Mouse (Mus musculus): ENCODE results near the gene Grin2b. TPM values are rescaled to one million over a fixed set of nuclear protein-coding genes. Genes with fewer than 3 reads are reported as not detected.
"Not testable (repeated sequence)": the region's sequence is repeated elsewhere in the genome, so short reads cannot be mapped to it uniquely, and the experiment has no call there.

The Grin2b gene
- total RNA-seq, 2 experiments from 2014 or later = 0.65 to 1.1 TPM

DNA sequence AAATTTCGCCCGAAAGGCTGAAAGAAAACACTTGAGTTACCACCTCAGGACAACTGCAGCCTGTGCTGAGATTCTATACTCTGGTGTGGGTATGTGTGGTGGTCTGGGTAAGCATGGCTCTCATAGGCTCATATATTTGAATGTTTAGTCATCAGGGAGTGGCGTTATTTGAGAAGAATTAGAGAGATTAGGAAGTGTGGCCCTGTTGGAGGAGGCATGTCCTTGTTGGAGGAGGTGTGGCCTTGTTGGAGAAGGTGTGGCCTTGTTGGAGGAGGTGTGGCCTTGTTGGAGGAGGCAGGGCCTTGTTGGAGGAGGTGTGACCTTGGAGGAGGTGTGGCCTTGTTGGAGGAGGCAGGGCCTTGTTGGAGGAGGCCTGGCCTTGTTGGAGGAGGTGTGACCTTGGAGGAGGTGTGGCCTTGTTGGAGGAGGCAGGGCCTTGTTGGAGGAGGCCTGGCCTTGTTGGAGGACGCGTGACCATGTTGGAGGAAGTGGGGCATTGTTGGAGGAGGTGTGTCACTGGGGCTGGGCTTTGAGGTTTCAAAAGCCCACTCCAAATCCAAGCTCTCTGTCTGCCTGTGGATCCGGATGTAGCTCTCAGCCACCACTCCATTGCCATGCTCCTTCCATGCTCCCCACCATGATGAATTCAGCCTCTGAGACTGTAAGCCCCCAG, 466.3 kb downstream of the Grin2b start:
- DNase-seq (ENCODE audit: low spot score in 2 of 2) = not testable (repeated sequence)

DNA sequence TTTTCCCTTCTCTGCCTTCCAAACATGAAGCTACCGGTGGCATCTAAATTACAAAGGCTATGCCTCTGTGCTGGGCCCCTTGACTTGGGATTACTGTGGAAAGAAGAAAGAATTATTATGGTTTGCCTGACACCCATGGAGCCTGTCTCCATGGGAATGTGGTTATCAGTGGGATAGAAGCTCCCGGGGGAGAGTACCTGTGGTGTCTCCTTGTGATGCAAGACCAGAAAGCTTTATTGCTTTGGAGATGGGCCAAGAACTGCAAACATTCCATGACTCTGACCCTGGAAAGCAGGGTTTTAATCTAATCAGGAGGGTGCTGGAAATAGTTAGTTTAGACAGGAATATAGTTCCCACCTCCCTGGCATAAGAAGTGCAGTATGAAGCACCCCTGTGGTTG, 469.7 kb downstream of the Grin2b start:
- no peak for DNase-seq (ENCODE audit: low spot score in 2 of 2)

DNA sequence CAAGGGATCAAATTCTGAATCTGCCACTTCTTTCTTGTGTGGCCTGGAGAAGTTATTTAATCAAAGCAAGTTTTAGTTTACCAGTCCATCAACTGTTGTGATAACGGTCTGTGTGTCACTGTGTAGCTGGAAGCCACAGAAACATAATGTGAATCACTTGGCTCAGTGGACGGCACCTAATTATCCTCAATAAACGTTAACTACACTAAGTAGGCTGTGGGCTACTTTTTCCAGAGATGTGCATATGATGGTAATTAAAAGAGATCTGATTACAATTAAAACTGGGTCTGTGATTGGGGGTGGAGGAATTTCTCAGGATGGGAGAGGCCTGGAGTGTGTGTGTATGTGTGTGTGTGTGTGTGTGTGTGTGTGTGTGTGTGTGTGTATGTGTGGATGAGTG, 471.9 kb downstream of the Grin2b start:
- DNase-seq (ENCODE audit: low spot score in 2 of 2) = no peak

DNA sequence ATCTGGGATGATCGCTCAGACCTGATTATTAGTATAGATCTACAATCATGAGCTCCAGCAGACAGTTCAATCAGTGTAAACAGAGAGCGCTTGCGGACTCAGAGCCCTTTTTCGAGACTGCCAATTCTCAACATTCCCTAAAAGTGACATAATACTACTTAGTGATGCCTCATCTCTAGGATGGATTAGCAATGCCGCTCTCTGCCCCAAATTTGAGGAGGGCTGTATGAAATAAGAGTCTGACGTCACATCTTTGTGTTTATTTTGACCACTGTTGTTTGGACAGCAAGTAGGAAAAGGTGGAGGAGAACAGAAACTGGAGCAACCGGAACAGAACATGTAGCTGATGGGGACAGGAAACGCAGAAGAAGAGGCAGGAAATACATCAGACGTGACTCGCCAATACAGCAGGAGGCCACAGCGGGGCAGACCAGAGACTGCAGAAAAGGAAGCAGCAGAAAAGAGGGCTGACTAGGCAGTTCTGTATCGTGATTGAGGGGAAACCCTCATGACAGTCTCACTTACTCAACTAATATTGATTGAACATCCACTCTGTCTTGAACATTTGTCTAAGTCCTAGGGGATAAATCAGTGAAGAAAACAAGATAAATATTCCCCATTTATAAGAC, 472.5 kb downstream of the Grin2b start:
- DNase-seq (ENCODE audit: low spot score in 2 of 2) = no peak

DNA sequence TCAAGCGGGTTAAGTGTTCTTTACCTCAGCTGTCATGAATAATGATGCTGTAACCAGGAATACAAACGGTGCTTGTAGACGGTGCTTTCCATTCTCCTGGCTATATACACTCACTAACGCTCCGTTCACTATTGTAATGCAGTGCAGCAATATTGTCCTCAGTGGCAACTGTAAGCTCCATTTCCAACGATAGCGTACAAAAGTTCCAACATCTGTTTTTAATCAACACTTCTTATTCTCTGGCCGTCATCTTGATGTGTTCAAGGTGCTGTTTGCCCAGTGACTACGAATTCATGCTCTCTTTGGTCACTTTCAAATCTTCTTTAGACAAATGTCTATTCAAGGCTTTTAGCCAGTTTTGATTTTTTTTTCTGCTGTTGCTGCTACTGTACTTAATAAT, 480.8 kb downstream of the Grin2b start:
- DNase-seq (ENCODE audit: low spot score in 2 of 2) = no peak

DNA sequence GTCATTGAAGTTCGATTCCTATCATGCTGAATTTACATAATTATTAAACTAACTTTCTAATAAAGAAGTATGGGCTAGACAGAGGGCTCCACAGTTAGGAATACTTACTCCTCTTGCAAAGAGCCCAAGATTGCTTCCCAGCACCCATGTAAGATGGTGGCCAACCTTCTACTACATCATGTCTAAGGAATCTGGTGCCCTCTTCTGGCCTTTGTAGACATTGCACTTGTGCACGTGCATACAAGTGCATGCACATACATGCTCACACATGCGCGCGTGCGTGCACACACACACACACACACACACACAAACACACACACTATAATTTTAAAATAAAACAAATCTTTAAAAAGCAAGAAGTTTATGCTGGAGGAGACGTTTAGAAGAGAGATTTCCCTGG, 481.8 kb downstream of the Grin2b start:
- DNase-seq (ENCODE audit: low spot score in 2 of 2) = no peak

DNA sequence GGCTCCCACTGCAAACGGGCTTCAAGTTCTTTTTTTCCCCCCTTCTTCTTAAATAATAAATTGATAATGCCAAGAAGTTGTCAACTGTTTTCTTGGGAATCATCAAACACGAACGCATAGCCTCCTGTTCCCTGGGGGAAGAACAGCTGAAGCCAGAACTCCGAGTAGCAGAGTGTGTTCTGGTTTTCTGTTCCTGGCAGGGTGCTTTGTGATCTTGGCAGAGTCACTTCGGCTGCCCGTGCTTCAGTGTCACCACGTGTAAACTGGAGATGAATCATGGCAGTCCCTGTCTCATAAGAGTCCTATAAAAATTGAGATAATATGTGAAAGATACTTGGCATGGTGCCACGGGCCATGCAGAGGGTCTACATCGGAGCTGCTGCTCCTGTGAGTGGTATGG, 485.4 kb downstream of the Grin2b start:
- no peak for DNase-seq (ENCODE audit: low spot score in 2 of 2)

DNA sequence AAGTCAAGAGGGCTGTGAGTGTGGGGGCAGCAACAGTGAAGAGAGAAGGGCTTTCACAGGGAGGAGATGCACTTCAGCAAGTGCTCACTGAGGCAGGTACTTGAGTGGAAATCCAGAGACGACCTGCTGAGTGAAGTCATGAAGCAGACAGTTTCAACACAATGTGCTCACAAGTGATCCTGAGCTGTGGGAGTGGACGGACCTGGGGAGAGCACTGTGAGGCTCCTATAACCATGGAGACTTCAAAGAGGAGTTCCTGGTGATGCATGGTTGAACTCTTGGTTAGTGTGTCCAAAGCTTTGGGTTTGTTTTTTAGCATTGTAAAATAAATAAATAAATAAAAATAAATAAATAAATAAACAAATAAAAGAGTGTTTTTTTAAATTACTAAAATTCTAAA, 489.1 kb downstream of the Grin2b start:
- DNase-seq (ENCODE audit: low spot score in 2 of 2) = no peak

DNA sequence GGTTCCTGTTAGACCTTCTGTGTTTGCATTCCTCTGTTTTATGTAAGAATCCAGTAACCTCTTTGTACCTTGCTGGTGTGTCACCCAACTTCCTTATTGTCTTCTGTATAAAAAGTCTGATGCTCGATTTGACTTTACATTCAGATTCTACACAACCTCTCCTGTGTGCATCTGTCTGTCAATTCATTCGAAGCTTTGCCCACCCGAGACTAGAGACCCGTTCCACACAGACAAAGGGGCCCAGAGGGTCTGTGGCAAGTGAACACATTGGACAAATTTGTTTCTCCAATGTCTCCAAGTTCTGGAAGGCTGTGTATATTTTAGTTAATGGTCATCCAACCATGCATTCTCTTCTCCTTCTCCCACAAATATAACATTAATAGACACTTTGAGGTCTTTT, 491.9 kb downstream of the Grin2b start:
- not testable (repeated sequence) for DNase-seq (ENCODE audit: low spot score in 2 of 2)

DNA sequence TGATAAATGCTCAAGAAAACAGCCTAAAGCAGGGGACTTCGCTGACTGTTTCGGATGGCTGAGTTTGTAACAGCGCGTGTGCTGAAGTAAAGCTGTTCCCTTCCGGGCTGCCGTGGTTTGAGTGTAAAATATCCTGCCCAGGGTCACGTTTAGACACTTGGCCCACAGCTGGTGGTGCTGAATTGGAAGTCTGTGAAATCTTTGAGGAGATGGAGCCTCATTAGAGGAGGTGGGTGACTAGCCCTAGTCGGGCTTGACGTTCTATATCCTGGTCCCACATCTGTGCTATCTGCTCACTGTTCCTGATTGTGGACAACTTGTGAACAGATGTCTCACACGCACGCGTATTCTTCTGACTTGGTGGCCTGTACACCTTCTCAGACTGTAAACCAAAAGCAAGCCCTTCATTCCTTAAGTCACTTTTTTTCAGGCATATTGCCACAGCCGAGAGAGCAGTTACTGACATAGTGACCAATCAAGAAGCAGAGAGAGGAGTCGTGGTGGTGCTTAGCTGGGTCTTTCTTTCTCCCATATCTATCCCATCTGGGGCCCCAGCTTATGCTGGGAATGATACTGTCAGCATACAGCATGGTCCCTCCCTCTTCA, 493.1 kb downstream of the Grin2b start:
- no peak for DNase-seq (ENCODE audit: low spot score in 2 of 2)

DNA sequence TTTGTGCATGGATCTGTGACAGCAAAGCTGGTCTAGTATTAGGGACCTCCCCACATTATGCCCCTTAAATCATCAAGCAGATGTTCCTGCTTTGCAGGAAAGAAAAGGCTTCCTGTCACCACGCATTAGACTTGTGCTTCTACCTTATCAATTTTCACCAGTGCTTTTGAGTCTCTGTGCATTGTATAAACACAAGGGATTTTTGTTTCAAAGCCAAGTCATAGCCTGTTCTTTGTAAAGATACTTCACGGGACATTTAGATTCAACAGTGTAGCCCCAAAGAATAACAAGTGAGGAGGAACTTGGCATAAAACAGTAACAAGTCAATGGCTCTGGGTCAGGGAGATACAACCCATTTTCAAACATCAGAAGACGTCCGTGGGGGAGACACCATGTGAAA, 498.9 kb downstream of the Grin2b start:
- no peak for DNase-seq (ENCODE audit: low spot score in 2 of 2)

DNA sequence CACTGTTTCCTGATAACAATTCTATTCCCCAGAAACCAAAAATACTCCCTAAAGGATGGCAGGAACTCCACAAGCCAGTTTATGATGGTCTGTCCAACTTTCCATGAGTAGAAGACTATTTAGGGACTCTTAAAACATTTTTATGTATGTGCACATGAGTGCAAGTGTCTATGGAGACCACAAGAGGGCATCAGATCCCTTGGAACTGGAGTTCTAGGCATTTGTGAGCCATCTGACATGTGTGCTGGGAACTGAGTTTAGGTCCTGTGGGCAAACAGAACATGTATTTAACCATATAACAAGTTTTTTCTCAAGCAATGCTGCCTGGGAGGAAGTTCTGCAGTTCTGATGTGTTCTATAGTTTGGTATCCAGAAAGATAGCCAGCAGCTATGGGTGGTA, 501.3 kb downstream of the Grin2b start:
- no peak for DNase-seq (ENCODE audit: low spot score in 2 of 2)

Small RNAs within 50 kb of the gene (microRNA-seq; reads per million reads assigned to microRNA genes)
- gene Gm22892 = not detected

Other genes starting within 250 kb of the Grin2b start
- gene Gm8994, start 154.0 kb upstream of the Grin2b start, total RNA-seq (2021) = not detected
- not detected for gene E330021D16Rik, start 242.1 kb upstream of the Grin2b start, total RNA-seq (2021)

Measured in gastrocnemius, postnatal 4 days (tissue).